Mouse (Mus musculus): ENCODE results near the gene Olfr116.

Olfr116 gene

GRCm38 (mm10) chr17:37627009-37627408 is at the start of gene Olfr116, which contains the start of gene Olfr115:
Gene Olfr116, minus strand, starts transcription at chr17:37627199.
Gene Olfr115, minus strand, starts transcription at chr17:37627109.
- no peak for DNase-seq (ENCODE audit: low spot score)

GRCm38 (mm10) chr17:37666688-37667087 is 39.7 kb upstream of the Olfr116 start, which contains the start of gene Olfr118:
Gene Olfr118, plus strand, starts transcription at chr17:37666988.
- no peak for DNase-seq (ENCODE audit: low spot score)

DNA sequence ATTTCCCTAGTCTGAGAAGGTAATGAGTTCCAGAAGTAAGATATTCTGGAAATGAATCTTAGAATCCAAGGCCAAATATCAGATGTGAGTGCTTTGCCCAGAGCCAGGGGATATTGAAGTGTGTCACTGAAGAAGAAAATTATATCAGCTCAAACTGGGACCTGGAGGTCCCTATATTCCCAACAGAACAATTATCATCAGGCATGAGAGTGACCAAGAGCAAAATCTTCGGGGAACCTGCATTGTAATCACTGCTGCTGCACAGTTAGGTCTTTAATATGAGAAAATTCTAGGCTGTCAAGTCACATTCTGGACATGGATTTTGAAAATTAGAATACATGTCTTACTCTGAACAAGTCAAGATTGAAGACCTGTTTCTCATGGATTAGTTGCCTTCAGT is 36.7 kb upstream of the Olfr116 start, which contains the start of gene Olfr117:
Gene Olfr117 (minus strand): TSS at position 101 of the 400 bp plus-strand sequence.
- DNase-seq (ENCODE audit: low spot score): no peak

DNA sequence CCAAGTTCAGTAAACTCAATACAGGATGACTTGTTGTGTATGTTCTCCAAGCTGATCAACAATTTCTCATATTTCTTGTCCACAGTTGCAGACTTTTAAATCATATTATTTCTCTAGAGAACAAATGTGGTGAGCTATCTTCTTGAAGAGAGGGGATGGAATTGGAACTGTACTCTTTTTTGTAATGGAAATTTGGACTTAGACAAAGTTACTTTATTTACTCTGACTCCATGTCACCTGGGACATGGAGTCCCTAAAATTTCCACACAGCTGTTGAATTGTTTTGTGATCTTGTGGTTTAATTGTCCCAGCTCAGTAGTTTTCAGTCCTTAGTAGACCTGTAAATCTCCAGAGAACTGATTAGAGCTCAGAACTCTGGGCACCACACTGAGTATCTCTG is 34.4 kb downstream of the Olfr116 start, which contains the start of gene Olfr114:
Gene Olfr114 (minus strand): TSS at position 101 of the 400 bp plus-strand sequence.
- no peak for DNase-seq (ENCODE audit: low spot score)

- DNase-seq (ENCODE audit: low spot score): no peak
These were observed 49.4 kb downstream of the Olfr116 start, which contains the start of gene Olfr113 for GRCm38 (mm10) chr17:37577563-37577962. Gene Olfr113, minus strand, starts transcription at chr17:37577663.

Data from spleen, adult 12 weeks (tissue).